Mouse (Mus musculus): ENCODE data around the gene Dnajb12. TPM values are rescaled to one million over a fixed set of nuclear protein-coding genes. Genes with fewer than 3 reads are reported as not detected.

The Dnajb12 gene
- 43.1 and 86.2 TPM in 2 replicates for polyA plus RNA-seq (2012; rRNA removed)

GRCm38 (mm10) chr10:59879255-59880028, at the start of gene Dnajb12:
TSS of gene Dnajb12 (plus strand) at chr10:59879556.
- TF ChIP-seq POLR2A (IDR thresholded peaks at IDR 0.05; ENCODE audit: low read depth, low read length) (peak; percentile 55; the same call in 1 of the 2 replicates), CTCF (IDR thresholded peaks at IDR 0.05; ENCODE audit: extremely low read depth, insufficient read length, insufficient replicate concordance, low read depth, low read length) (no peak)
- H3K4me3 ChIP-seq (ENCODE audit: low read depth, low read length) = peak within 1 kb of the TSS; percentile 87
- no peaks in the 10 kb centered on the region for H3K27me3 ChIP-seq (ENCODE audit: control insufficient read depth, insufficient read depth, low read length)
- H3K27ac ChIP-seq (ENCODE audit: insufficient read depth, low read depth, low read length) = peak within 1 kb of the TSS; percentile 100
- WGBS = under 1% methylated on average over 80 of the region's 80 CpGs
- peaks cover 12% of the 10 kb centered on the region; the same call in 1 of the 2 replicates for H3K4me1 ChIP-seq (ENCODE audit: control insufficient read depth, insufficient read depth, insufficient read length, low read length)
- no peaks in the 10 kb centered on the region for H3K36me3 ChIP-seq (ENCODE audit: control insufficient read depth, insufficient read depth, low read length)

- Histone ChIP-seq H3K4me1 (ENCODE audit: control insufficient read depth, insufficient read depth, insufficient read length, low read length) (no peaks in the 10 kb centered on the region), H3K36me3 (ENCODE audit: control insufficient read depth, insufficient read depth, low read length) (peaks cover 37% of the 10 kb centered on the region), H3K4me3 (ENCODE audit: low read depth, low read length) (no peak overlapping the region), H3K27ac (ENCODE audit: insufficient read depth, low read depth, low read length) (no peak overlapping the region), H3K27me3 (ENCODE audit: control insufficient read depth, insufficient read depth, low read length) (no peaks in the 10 kb centered on the region)
- TF ChIP-seq CTCF (IDR thresholded peaks at IDR 0.05; ENCODE audit: extremely low read depth, insufficient read length, insufficient replicate concordance, low read depth, low read length) (peak; percentile 19; the same call in 1 of the 2 replicates), POLR2A (IDR thresholded peaks at IDR 0.05; ENCODE audit: low read depth, low read length) (no peak)
- 98% methylated on average over 6 of the region's 6 CpGs for WGBS
Observed at GRCm38 (mm10) chr10:59829886-59830285, 49.5 kb upstream of the Dnajb12 start.

- peaks cover 36% of the 10 kb centered on the region for H3K36me3 ChIP-seq (ENCODE audit: control insufficient read depth, insufficient read depth, low read length)
- TF ChIP-seq POLR2A (IDR thresholded peaks at IDR 0.05; ENCODE audit: low read depth, low read length) (no peak), CTCF (IDR thresholded peaks at IDR 0.05; ENCODE audit: extremely low read depth, insufficient read length, insufficient replicate concordance, low read depth, low read length) (no peak)
- no peaks in the 10 kb centered on the region for H3K27me3 ChIP-seq (ENCODE audit: control insufficient read depth, insufficient read depth, low read length)
- no peak overlapping the region for H3K4me3 ChIP-seq (ENCODE audit: low read depth, low read length)
- 73% methylated on average over 7 of the region's 7 CpGs for WGBS
- H3K27ac ChIP-seq (ENCODE audit: insufficient read depth, low read depth, low read length) = no peak overlapping the region
- no peaks in the 10 kb centered on the region; the same call in 1 of the 2 replicates for H3K4me1 ChIP-seq (ENCODE audit: control insufficient read depth, insufficient read depth, insufficient read length, low read length)
Observed at GRCm38 (mm10) chr10:59831950-59832349, 47.4 kb upstream of the Dnajb12 start.

GRCm38 (mm10) chr10:59835301-59836155, 43.8 kb upstream of the Dnajb12 start:
- TF ChIP-seq POLR2A (IDR thresholded peaks at IDR 0.05; ENCODE audit: low read depth, low read length) (no peak), CTCF (IDR thresholded peaks at IDR 0.05; ENCODE audit: extremely low read depth, insufficient read length, insufficient replicate concordance, low read depth, low read length) (no peak)
- 81% methylated on average over 14 of the region's 14 CpGs for WGBS
- Histone ChIP-seq H3K4me3 (ENCODE audit: low read depth, low read length) (no peak overlapping the region), H3K27ac (ENCODE audit: insufficient read depth, low read depth, low read length) (no peak overlapping the region), H3K36me3 (ENCODE audit: control insufficient read depth, insufficient read depth, low read length) (peaks cover 13% of the 10 kb centered on the region), H3K27me3 (ENCODE audit: control insufficient read depth, insufficient read depth, low read length) (no peaks in the 10 kb centered on the region), H3K4me1 (ENCODE audit: control insufficient read depth, insufficient read depth, insufficient read length, low read length) (peaks cover 3% of the 10 kb centered on the region; the same call in 1 of the 2 replicates)

GRCm38 (mm10) chr10:59837490-59837889, 41.9 kb upstream of the Dnajb12 start:
- TF ChIP-seq POLR2A (IDR thresholded peaks at IDR 0.05; ENCODE audit: low read depth, low read length) = no peak
- no peak for TF ChIP-seq CTCF (IDR thresholded peaks at IDR 0.05; ENCODE audit: extremely low read depth, insufficient read length, insufficient replicate concordance, low read depth, low read length)
- H3K4me1 ChIP-seq (ENCODE audit: control insufficient read depth, insufficient read depth, insufficient read length, low read length) = peaks cover 3% of the 10 kb centered on the region; the same call in 1 of the 2 replicates
- no peak overlapping the region for H3K27ac ChIP-seq (ENCODE audit: insufficient read depth, low read depth, low read length)
- WGBS = 37% methylated on average over 5 of the region's 5 CpGs
- H3K36me3 ChIP-seq (ENCODE audit: control insufficient read depth, insufficient read depth, low read length) = peaks cover 7% of the 10 kb centered on the region
- no peaks in the 10 kb centered on the region for H3K27me3 ChIP-seq (ENCODE audit: control insufficient read depth, insufficient read depth, low read length)
- H3K4me3 ChIP-seq (ENCODE audit: low read depth, low read length) = no peak overlapping the region

GRCm38 (mm10) chr10:59841434-59841833, 37.9 kb upstream of the Dnajb12 start:
- Histone ChIP-seq H3K4me3 (ENCODE audit: low read depth, low read length) (no peak overlapping the region), H3K27ac (ENCODE audit: insufficient read depth, low read depth, low read length) (no peak overlapping the region), H3K27me3 (ENCODE audit: control insufficient read depth, insufficient read depth, low read length) (no peaks in the 10 kb centered on the region), H3K4me1 (ENCODE audit: control insufficient read depth, insufficient read depth, insufficient read length, low read length) (peaks cover 25% of the 10 kb centered on the region), H3K36me3 (ENCODE audit: control insufficient read depth, insufficient read depth, low read length) (peaks cover 5% of the 10 kb centered on the region)
- 96% methylated on average over 8 of the region's 8 CpGs for whole genome bisulfite sequencing
- TF ChIP-seq CTCF (IDR thresholded peaks at IDR 0.05; ENCODE audit: extremely low read depth, insufficient read length, insufficient replicate concordance, low read depth, low read length) (no peak), POLR2A (IDR thresholded peaks at IDR 0.05; ENCODE audit: low read depth, low read length) (no peak)
